Mouse (Mus musculus) gastrocnemius, postnatal 36 days (tissue): Measurements from ENCODE around the gene Arhgef17. TPM values are rescaled to one million over a fixed set of nuclear protein-coding genes. Genes with fewer than 3 reads are reported as not detected.

ENCODE experiments used
- DNase-seq, 2 experiments: peaks; one replicate each; pipeline ENCODE4 v3.0.0; 2022
- intact Hi-C: fragments of 180-260 bp; cut with DNase I; formaldehyde crosslinking; loops from one replicate; pipeline ENCODE4 v1.15.1; 2025
- total RNA-seq, 2 experiments: library from RNA; stranded (reverse); gene quantifications; 2 replicates each; pipeline ENCODE4 v1.2.3; 2021

The Arhgef17 gene
- total RNA-seq, 2 experiments from 2014 or later = 19.3 to 19.6 TPM

GRCm38 (mm10) chr7:100881531-100881930 is 50.4 kb downstream of the Arhgef17 start:
- peak; percentile 47 to 70 for DNase-seq
- intact Hi-C loops = no loop called here

- intact Hi-C loops = no loop called here
- DNase-seq = peak in 1 of 2 experiments; percentile 57
These were observed 52.3 kb downstream of the Arhgef17 start for GRCm38 (mm10) chr7:100879595-100879994.

- intact Hi-C loops = no loop called here
- DNase-seq = no peak
These were observed 55.1 kb downstream of the Arhgef17 start for GRCm38 (mm10) chr7:100876771-100877170.

- no peak for DNase-seq
- intact Hi-C loops = no loop called here
These were observed 55.6 kb downstream of the Arhgef17 start for GRCm38 (mm10) chr7:100876293-100876692.

- intact Hi-C loops = no loop called here
- no peak for DNase-seq
These were observed 56.1 kb downstream of the Arhgef17 start for GRCm38 (mm10) chr7:100875822-100876221.

- intact Hi-C loops = no loop called here
These were observed 58.7 kb downstream of the Arhgef17 start for GRCm38 (mm10) chr7:100873197-100873596.

GRCm38 (mm10) chr7:100871892-100872291 is 60.0 kb downstream of the Arhgef17 start:
- intact Hi-C loops = no loop called here

More at GRCm38 (mm10) chr7:100873197-100873596, 58.7 kb downstream of the Arhgef17 start:
- no peak for DNase-seq

GRCm38 (mm10) chr7:100871355-100871754 is 60.6 kb downstream of the Arhgef17 start:
- DNase-seq = no peak
- intact Hi-C loops = no loop called here

More at GRCm38 (mm10) chr7:100871892-100872291, 60.0 kb downstream of the Arhgef17 start:
- no peak for DNase-seq

- DNase-seq = no peak
- intact Hi-C loops = no loop called here
These were observed 61.9 kb downstream of the Arhgef17 start for GRCm38 (mm10) chr7:100869877-100870629.

GRCm38 (mm10) chr7:100868551-100868950 is 63.4 kb downstream of the Arhgef17 start:
- no peak for DNase-seq
- intact Hi-C loops = no loop called here

- no peak for DNase-seq
- intact Hi-C loops = no loop called here
These were observed 64.3 kb downstream of the Arhgef17 start for GRCm38 (mm10) chr7:100867561-100867960.

GRCm38 (mm10) chr7:100866675-100867074 is 65.2 kb downstream of the Arhgef17 start:
- DNase-seq = no peak
- intact Hi-C loops = loop anchor here (1.0 kb wide), 1 partner anchor 17 kb away; no protein-coding TSS in a partner anchor

- intact Hi-C loops = no loop called here
- DNase-seq = peak; percentile 92 to 94
These were observed 68.9 kb downstream of the Arhgef17 start, which contains the start of gene Relt for GRCm38 (mm10) chr7:100862828-100863638. Gene Relt (minus strand): TSS chr7:100863446.

GRCm38 (mm10) chr7:100862353-100862752 is 69.6 kb downstream of the Arhgef17 start:
- intact Hi-C loops = no loop called here
- DNase-seq = no peak

GRCm38 (mm10) chr7:100861209-100861608 is 70.7 kb downstream of the Arhgef17 start:
- intact Hi-C loops = no loop called here
- no peak for DNase-seq

- intact Hi-C loops = no loop called here
- DNase-seq = no peak
These were observed 71.5 kb downstream of the Arhgef17 start for GRCm38 (mm10) chr7:100860450-100860849.

- intact Hi-C loops = no loop called here
- no peak for DNase-seq
These were observed 75.9 kb downstream of the Arhgef17 start for GRCm38 (mm10) chr7:100855795-100856573.

GRCm38 (mm10) chr7:100855300-100855699 is 76.6 kb downstream of the Arhgef17 start:
- no peak for DNase-seq
- intact Hi-C loops = no loop called here

GRCm38 (mm10) chr7:100854861-100855260 is 77.0 kb downstream of the Arhgef17 start:
- intact Hi-C loops = no loop called here
- no peak for DNase-seq

GRCm38 (mm10) chr7:100854137-100854814 is 77.6 kb downstream of the Arhgef17 start:
- peak in 1 of 2 experiments; percentile 55 for DNase-seq
- intact Hi-C loops = no loop called here
